Mouse (Mus musculus) central nervous system, embryonic 14 days (tissue): ENCODE measurements around the gene Gm11758. TPM values are rescaled to one million over a fixed set of nuclear protein-coding genes. Genes with fewer than 3 reads are reported as not detected.

ENCODE experiments used
- polyA plus RNA-seq: library from polyadenylated mRNA; depleted of rRNA; stranded (reverse); fragments of >200 nt; gene quantifications from 2 replicates; pipeline ENCODE4 v1.2.3, GENCODE M21; 2012; rRNA removed

Gm11758 gene
- not detected in 2 replicates for polyA plus RNA-seq

GRCm38 (mm10) chr4:73876166-73876565, at the start of gene Gm11758:
Gene Gm11758 (minus strand): TSS chr4:73876266.

DNA sequence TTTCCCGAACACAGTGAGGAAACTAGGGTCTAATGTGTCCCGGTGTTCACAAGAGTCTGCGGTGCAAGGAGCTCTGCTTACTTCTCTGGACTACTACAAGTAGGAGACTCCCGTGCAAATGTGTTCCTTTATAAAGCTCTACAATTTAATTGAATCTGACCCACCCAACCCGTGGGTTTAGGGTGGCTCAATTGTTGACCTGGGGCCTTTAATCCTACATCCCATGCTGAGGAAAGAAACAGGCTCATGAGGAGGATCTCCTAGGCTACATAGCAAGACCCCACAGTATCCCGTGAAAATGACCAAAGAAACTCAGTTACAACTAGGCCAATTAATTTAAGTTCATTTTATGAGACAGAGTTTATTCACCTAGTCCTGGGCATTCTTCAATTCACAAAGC, 44.6 kb upstream of the Gm11758 start, which contains the start of gene Gm11756:
Gene Gm11756, minus strand, starts transcription at position 101 of the 400 bp plus-strand sequence.

DNA sequence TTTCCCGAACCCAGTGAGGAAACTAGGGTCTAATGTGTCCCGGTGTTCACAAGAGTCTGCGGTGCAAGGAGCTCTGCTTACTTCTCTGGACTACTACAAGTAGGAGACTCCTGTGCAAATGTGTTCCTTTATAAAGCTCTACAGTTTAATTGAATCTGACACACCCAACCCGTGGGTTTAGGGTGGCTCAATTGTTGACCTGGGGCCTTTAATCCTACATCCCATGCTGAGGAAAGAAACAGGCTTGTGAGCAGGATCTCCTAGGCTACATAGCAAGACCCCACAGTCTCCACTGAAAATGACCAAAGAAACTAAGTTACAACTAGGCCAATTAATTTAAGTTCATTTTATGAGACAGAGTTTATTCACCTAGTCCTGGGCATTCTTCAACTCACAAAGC, 29.8 kb upstream of the Gm11758 start, which contains the start of gene Gm13871:
Gene Gm13871, minus strand, starts transcription at position 101 of the 400 bp plus-strand sequence.

DNA sequence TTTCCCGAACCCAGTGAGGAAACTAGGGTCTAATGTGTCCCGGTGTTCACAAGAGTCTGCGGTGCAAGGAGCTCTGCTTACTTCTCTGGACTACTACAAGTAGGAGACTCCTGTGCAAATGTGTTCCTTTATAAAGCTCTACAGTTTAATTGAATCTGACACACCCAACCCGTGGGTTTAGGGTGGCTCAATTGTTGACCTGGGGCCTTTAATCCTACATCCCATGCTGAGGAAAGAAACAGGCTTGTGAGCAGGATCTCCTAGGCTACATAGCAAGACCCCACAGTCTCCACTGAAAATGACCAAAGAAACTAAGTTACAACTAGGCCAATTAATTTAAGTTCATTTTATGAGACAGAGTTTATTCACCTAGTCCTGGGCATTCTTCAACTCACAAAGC, 14.9 kb upstream of the Gm11758 start, which contains the start of gene Gm11757:
Gene Gm11757, minus strand, starts transcription at position 101 of the 400 bp plus-strand sequence.

Other genes with a start within 250 kb of the Gm11758 start
- gene Gm11236, start 238.1 kb downstream of the Gm11758 start, polyA plus RNA-seq: not detected in 2 replicates
- gene Gm11239, start 207.9 kb downstream of the Gm11758 start, polyA plus RNA-seq: not detected in 2 replicates
- not detected in 2 replicates for gene Gm428, start 192.8 kb downstream of the Gm11758 start, polyA plus RNA-seq
- gene Rasef, start 85.3 kb downstream of the Gm11758 start, polyA plus RNA-seq: 0.14 and 0.51 TPM in 2 replicates
- not detected in 2 replicates for gene Gm11757, start 14.8 kb upstream of the Gm11758 start, polyA plus RNA-seq
- gene Gm13871, start 29.7 kb upstream of the Gm11758 start, polyA plus RNA-seq: not detected in 2 replicates
- gene Gm11756, start 44.5 kb upstream of the Gm11758 start, polyA plus RNA-seq: 0.06 TPM in 1 of 2 replicates, not detected in the other
- 0.85 TPM in 1 of 2 replicates, not detected in the other for gene 2310002L09Rik, start 74.6 kb upstream of the Gm11758 start, polyA plus RNA-seq
- 9.2 and 11.2 TPM in 2 replicates for gene Frmd3, start 137.2 kb upstream of the Gm11758 start, polyA plus RNA-seq